ENCODE assay signal across 16 mouse cellular contexts in genomic region chr7:83060733-83061132, GRCm38 (mm10).
A peak's percentile ranks its signal among the peaks of the same experiment; 100 is the strongest.
DNase-seq lines count a peak whose midpoint lies in the region; ATAC-seq and TF ChIP-seq lines count a peak whose summit lies in the region.
"Had no signal": no experiment of that assay in that cellular context is flagged by ENCODE, and none has a peak within 500 bp of the region (broad histone marks: within the 10 kb centered on the region; RNA-seq: fewer than 3 reads in every experiment).

No protein-coding gene starts in this region.

- no peak for DNase-seq in frontal cortex, postnatal 10 days (ENCODE audit: low spot score in 2 of 2)
- DNase-seq in embryo, embryonic 10.5 days (ENCODE audit: low spot score), result peak; percentile 66
- DNase-seq in limb, embryonic 14.5 days (ENCODE audit: low spot score), result peak; percentile 75
- DNase-seq in cerebellum, adult 18-20 months, result no peak
- DNase-seq in liver, postnatal 0 days, result no peak
- DNase-seq: cerebellum, postnatal 14 days; heart, adult 18-20 months; kidney, adult 8-10 months; thymus, postnatal 4 days had no signal

- H3K9ac ChIP-seq in embryonic facial prominence, embryonic 15.5 days, result no peak overlapping the region
- H3K9ac ChIP-seq in limb, embryonic 14.5 days (ENCODE audit: low read depth, low read length, severe bottlenecking), result no peak overlapping the region
- no peak overlapping the region for H3K9ac ChIP-seq in liver, postnatal 0 days (replicated peaks)
- H3K9ac ChIP-seq in intestine, embryonic 16.5 days (ENCODE audit: low read depth, low read length), result no peak overlapping the region
- H3K9ac ChIP-seq: liver, embryonic 12.5 days had no signal

- H3K36me3 ChIP-seq in embryonic facial prominence, embryonic 15.5 days, result no peaks in the 10 kb centered on the region
- H3K36me3 ChIP-seq in limb, embryonic 14.5 days (ENCODE audit: control insufficient read depth, insufficient read depth, low read length), result no peaks in the 10 kb centered on the region
- no peaks in the 10 kb centered on the region for H3K36me3 ChIP-seq in liver, postnatal 0 days (replicated peaks; ENCODE audit: insufficient read depth, low read length)
- H3K36me3 ChIP-seq in intestine, embryonic 16.5 days (ENCODE audit: control insufficient read depth, insufficient read depth, low read length), result no peaks in the 10 kb centered on the region
- H3K36me3 ChIP-seq: liver, embryonic 12.5 days; midbrain, embryonic 10.5 days had no signal

- no peak for TF ChIP-seq EP300 in liver, postnatal 0 days (IDR thresholded peaks at IDR 0.05; ENCODE audit: low read depth)

- H3K27ac ChIP-seq in embryonic facial prominence, embryonic 15.5 days (replicated peaks), result peak overlapping the region; percentile 72
- peak overlapping the region; percentile 79 for H3K27ac ChIP-seq in limb, embryonic 14.5 days (replicated peaks; ENCODE audit: low read depth, low read length)
- no peak overlapping the region for H3K27ac ChIP-seq in liver, postnatal 0 days (ENCODE audit: low read depth)
- H3K27ac ChIP-seq in intestine, embryonic 16.5 days (ENCODE audit: low read length), result no peak overlapping the region
- H3K27ac ChIP-seq: liver, embryonic 12.5 days; midbrain, embryonic 10.5 days had no signal

- 28% methylated on average over 5 of the region's 5 CpGs for WGBS in embryonic facial prominence, embryonic 15.5 days
- 14% methylated on average over 5 of the region's 5 CpGs for WGBS in limb, embryonic 14.5 days
- WGBS in liver, postnatal 0 days (ENCODE audit: insufficient replicate concordance), result 54% methylated on average over 5 of the region's 5 CpGs
- WGBS in intestine, embryonic 16.5 days, result 67% methylated on average over 5 of the region's 5 CpGs

- H3K27me3 ChIP-seq in embryonic facial prominence, embryonic 15.5 days, result no peaks in the 10 kb centered on the region
- H3K27me3 ChIP-seq in limb, embryonic 14.5 days (ENCODE audit: control insufficient read depth, insufficient read depth, low read length), result no peaks in the 10 kb centered on the region
- H3K27me3 ChIP-seq in liver, postnatal 0 days (ENCODE audit: insufficient read depth, low read length), result no peaks in the 10 kb centered on the region
- H3K27me3 ChIP-seq in intestine, embryonic 16.5 days (replicated peaks; ENCODE audit: control insufficient read depth, insufficient read depth, low read length), result no peaks in the 10 kb centered on the region
- H3K27me3 ChIP-seq: CH12.LX; liver, embryonic 12.5 days had no signal

- ATAC-seq in frontal cortex, adult (ENCODE audit: low TSS enrichment), result 0 out of 2 replicates have a peak, but pooled peaks have one; percentile 1
- no peak for ATAC-seq in embryonic facial prominence, embryonic 15.5 days (ENCODE audit: insufficient number of reproducible peaks, low FRiP score, low TSS enrichment, low read depth)
- ATAC-seq in limb, embryonic 14.5 days (ENCODE audit: low FRiP score, low read depth), result peak; percentile 86
- ATAC-seq in liver, postnatal 0 days, result no peak
- no peak for ATAC-seq in intestine, embryonic 16.5 days
- ATAC-seq: hindbrain, embryonic 16.5 days; liver, embryonic 12.5 days had no signal

- no peak for TF ChIP-seq CTCF in liver, postnatal 0 days (IDR thresholded peaks at IDR 0.05; ENCODE audit: low read depth)

- no peak overlapping the region for H3K4me2 ChIP-seq in embryonic facial prominence, embryonic 15.5 days (replicated peaks)
- H3K4me2 ChIP-seq in limb, embryonic 14.5 days (replicated peaks; ENCODE audit: low read depth, low read length, severe bottlenecking), result no peak overlapping the region
- no peak overlapping the region for H3K4me2 ChIP-seq in liver, postnatal 0 days (ENCODE audit: low read depth, low read length)
- no peak overlapping the region for H3K4me2 ChIP-seq in intestine, embryonic 16.5 days (ENCODE audit: low read depth, low read length)
- H3K4me2 ChIP-seq: liver, embryonic 12.5 days had no signal

- no peak for TF ChIP-seq POLR2A in limb, embryonic 14.5 days (IDR thresholded peaks at IDR 0.05; ENCODE audit: borderline replicate concordance, extremely low read depth, insufficient read depth, insufficient read length)

- no peak overlapping the region for H3K4me3 ChIP-seq in embryonic facial prominence, embryonic 15.5 days (replicated peaks)
- no peak overlapping the region for H3K4me3 ChIP-seq in limb, embryonic 14.5 days (replicated peaks; ENCODE audit: low read length)
- no peak overlapping the region for H3K4me3 ChIP-seq in liver, postnatal 0 days (ENCODE audit: low read depth, low read length)
- no peak overlapping the region for H3K4me3 ChIP-seq in intestine, embryonic 16.5 days (ENCODE audit: low read length)
- H3K4me3 ChIP-seq: liver, embryonic 12.5 days; midbrain, embryonic 10.5 days had no signal

- H3K4me1 ChIP-seq in embryonic facial prominence, embryonic 15.5 days, result peaks cover 36% of the 10 kb centered on the region
- peaks cover 28% of the 10 kb centered on the region for H3K4me1 ChIP-seq in limb, embryonic 14.5 days (ENCODE audit: control insufficient read depth, insufficient read depth, low read length)
- 0 out of 2 replicates have a peak, but pooled peaks cover 2% of the 10 kb centered on the region for H3K4me1 ChIP-seq in liver, postnatal 0 days (ENCODE audit: insufficient read depth)
- H3K4me1 ChIP-seq in intestine, embryonic 16.5 days (ENCODE audit: control insufficient read depth, insufficient read depth, low read length), result no peaks in the 10 kb centered on the region
- H3K4me1 ChIP-seq: liver, embryonic 12.5 days had no signal

- no peaks in the 10 kb centered on the region for H3K9me3 ChIP-seq in embryonic facial prominence, embryonic 15.5 days (replicated peaks)
- no peaks in the 10 kb centered on the region for H3K9me3 ChIP-seq in limb, embryonic 14.5 days (ENCODE audit: control insufficient read depth, low read length)
- H3K9me3 ChIP-seq in liver, postnatal 0 days (ENCODE audit: low read length), result no peaks in the 10 kb centered on the region
- no peaks in the 10 kb centered on the region for H3K9me3 ChIP-seq in intestine, embryonic 16.5 days (ENCODE audit: control insufficient read depth, low read length)
- H3K9me3 ChIP-seq: liver, embryonic 12.5 days; midbrain, embryonic 10.5 days had no signal

Comparison
In these comparisons a context has a peak if more than half of its experiments do, and no peak if none do; other contexts are left out.
1. ATAC-seq: peak in frontal cortex, adult (single experiment) and limb, embryonic 14.5 days (single experiment); none in embryonic facial prominence, embryonic 15.5 days (single experiment), liver, postnatal 0 days (single experiment) and intestine, embryonic 16.5 days (single experiment).
2. DNase-seq: peak in embryo, embryonic 10.5 days (single experiment) and limb, embryonic 14.5 days (single experiment); none in frontal cortex, postnatal 10 days (0 of 2), cerebellum, adult 18-20 months (0 of 2) and liver, postnatal 0 days (single experiment).
3. H3K27ac ChIP-seq: peak in embryonic facial prominence, embryonic 15.5 days (single experiment) and limb, embryonic 14.5 days (single experiment); none in liver, postnatal 0 days (single experiment) and intestine, embryonic 16.5 days (single experiment).